Mouse (Mus musculus) cerebellum, adult 8-10 months (tissue): ENCODE measurements around the gene Nod1.
"Not testable (repeated sequence)": the region's sequence is repeated elsewhere in the genome, so short reads cannot be mapped to it uniquely, and the experiment has no call there.

ENCODE experiments used
- DNase-seq: peaks from one replicate; pipeline ENCODE4 v3.0.0; 2022

The Nod1 gene

DNA sequence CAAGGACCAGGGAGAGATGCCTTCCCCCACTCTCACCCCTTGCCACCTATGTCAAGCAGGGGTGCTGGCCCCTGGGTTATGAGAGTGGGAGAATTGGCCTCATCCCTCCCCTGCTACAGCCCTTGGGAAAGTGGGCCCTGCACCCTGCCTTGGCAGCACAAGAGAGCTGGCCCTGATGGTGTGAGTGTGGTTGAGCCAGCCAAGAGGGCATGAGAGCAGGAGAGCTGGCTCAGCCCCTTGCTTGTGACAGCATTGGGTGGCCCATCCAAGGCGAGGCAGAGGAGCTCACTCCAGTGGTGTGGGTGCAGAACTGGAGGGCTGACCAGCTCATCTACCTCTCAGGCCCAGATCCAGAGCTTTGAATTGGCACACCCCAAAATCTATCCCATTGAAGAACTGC lies 3.2 kb upstream of the Nod1 start:
- no peak for DNase-seq

DNA sequence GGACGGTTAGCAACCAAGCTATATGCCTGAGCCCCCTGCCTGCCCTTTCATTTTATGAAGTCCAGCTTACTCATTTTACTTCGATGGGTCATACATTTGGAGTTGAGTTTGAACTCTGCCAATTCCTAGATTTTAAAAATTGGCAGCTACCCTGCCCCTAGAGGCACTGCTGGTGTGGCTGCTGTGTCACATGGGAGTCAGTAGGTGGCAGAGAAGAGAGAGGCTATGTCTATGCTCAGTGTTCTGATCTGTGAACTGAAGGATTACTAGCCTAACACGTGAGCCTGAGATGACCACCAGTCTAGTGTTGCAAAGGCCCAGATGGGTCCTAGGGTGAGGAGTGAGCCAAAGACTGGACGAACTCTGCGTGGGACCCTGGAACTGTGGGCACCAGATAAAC lies 2.1 kb upstream of the Nod1 start:
- no peak for DNase-seq

DNA sequence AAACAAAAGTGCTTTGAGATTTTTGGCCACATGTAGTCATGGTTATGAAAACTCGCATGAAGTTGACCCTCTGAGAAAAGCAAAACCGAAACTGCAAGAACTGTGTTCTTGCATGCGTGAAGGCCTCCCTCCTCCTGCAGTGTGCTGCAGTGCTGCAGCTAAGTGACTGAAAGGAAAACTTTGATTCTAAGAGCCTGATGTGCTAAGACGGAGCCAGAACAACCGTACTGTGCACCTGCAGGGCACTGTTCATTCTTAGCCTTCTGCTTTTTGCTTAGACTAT lies 458 bp upstream of the Nod1 start:
- no peak for DNase-seq

DNA sequence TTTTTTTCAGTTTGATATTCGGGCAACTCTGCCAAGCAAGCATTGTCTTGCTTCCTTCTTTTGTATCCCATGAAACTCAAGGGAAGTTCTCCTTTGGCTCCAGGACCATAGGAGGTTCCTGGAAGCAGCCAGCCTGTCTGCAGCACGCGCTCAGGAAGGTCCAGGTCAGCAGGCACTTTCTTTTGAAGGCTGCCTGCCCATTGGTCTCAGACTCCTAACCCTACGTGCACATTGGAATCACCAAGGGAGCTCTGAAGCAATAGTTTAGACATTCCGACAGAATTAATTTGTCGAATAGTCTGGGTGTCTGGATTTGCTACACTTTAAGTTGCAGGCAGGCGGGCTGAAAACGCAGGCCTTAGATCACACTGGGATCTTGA lies 691 bp downstream of the Nod1 start:
- DNase-seq, result no peak

DNA sequence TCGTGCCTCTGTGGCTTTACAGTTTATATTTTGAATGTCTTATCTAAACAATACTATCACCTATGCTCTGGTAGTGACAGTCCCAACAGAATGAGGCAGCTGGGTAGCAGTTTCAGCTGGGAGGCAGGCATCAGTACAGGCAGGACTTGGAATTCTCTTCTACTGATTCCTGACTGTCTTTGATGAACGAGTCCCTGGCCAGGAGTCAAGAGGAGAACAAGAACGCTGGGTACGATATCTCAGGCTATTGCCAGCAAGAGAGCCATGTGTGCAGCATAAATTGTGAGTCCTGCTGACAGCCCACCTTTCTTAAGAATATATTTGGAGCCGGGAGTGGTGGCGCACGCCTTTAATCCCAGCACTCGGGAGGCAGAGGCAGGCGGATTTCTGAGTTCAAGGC lies 1.9 kb downstream of the Nod1 start:
- DNase-seq, result no peak

DNA sequence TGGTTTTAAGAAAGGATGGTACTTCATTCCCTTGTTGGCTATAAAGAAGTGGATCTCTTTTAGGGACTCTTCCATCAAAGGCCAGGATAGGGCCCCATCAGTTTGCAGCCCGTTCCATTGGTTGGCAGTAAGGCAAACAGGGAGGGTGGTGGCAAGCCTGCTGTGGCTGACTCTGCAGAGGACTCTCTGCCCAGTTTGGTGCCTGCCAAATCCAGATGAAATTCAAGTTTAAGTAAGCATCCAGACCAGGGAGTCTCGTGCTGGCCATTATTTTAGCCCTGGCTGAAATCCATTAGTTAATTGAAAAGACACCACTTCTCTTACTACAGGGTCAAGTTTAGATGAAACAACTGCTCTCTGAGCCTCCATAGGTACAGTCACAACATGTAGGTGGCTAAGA lies 2.6 kb downstream of the Nod1 start:
- no peak for DNase-seq

DNA sequence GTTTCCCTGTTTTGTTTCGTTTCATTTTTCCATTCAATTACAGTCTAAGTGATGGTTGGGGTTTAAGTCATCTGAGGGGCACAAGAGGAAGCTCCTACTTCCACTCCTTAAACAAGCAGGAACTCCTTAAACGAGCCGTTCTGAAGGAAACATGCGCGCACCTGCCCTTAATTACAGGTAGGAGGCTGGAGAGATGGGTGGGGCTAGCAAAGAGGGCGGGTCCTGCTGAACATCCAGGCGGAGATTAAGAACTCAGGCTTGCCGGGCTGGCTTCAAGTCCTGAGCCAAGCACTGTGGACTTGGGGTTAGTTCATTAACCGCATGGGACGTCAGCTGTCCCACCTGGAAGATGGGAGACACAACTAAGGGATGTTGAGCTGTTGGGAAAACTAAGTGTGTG lies 4.8 kb downstream of the Nod1 start:
- no peak for DNase-seq

- no peak for DNase-seq
Observed at GRCm38 (mm10) chr6:54965234-54965633, 7.2 kb downstream of the Nod1 start.

DNA sequence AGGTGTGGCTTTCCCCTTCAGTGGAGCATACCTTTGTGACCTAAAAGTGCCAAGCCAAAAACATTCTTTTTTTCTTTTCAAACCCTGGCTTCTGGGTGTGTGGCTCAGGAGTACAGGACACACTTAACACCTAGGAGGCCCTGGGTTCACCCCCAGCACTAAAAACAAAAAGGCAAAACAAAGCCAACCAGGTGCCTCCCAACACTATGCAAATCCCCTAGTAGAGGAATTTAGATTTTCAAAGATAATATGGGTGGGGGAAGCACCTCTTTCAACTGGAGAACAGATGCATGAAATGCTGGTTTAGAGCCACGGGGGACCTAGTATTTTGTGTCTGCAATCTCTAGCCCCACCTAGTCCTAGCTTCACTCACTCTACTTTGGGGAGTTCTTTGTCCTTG lies 7.7 kb downstream of the Nod1 start:
- DNase-seq, result no peak

DNA sequence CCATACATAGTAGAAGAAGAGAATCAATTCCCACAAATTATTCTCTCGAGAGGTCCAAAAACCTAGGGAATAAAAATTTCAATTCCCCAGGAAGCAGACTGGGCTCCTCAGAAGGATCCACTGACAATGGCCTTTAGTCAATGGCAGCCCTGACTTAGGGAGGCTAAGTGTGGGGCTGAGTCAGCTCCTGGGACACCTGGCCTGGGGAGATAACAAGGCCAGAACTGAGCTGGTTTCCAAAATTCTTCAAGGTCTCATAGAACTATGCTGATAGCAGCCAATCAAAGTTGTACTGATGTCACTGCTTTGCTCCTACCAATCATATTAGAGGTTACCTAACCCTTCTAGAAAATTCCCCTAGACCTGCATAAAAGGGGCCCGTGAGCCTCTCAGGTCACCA lies 8.8 kb downstream of the Nod1 start:
- no peak for DNase-seq

DNA sequence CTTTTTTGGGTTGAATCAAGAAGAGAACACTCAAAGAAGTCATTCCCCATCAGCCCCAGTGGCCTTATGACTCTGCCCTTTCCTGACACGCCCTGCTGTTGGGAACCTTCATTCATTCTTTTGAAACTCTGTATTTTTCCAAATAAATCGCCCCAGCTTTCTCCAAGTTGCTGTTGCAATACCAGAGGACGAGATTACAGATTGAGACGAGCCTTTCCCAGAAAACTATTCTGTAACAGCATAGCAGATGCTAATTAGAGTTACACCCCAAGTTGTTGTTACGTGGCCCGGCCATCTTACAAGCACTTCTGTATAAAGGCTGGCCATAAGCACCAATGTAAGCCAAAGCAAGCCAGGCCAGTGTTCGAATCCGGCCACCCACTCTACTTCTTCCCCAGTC lies 14.8 kb downstream of the Nod1 start:
- DNase-seq, result no peak

GRCm38 (mm10) chr6:54956425-54956824 lies 16.0 kb downstream of the Nod1 start:
- DNase-seq, result no peak

GRCm38 (mm10) chr6:54955949-54956348 lies 16.5 kb downstream of the Nod1 start:
- no peak for DNase-seq

DNA sequence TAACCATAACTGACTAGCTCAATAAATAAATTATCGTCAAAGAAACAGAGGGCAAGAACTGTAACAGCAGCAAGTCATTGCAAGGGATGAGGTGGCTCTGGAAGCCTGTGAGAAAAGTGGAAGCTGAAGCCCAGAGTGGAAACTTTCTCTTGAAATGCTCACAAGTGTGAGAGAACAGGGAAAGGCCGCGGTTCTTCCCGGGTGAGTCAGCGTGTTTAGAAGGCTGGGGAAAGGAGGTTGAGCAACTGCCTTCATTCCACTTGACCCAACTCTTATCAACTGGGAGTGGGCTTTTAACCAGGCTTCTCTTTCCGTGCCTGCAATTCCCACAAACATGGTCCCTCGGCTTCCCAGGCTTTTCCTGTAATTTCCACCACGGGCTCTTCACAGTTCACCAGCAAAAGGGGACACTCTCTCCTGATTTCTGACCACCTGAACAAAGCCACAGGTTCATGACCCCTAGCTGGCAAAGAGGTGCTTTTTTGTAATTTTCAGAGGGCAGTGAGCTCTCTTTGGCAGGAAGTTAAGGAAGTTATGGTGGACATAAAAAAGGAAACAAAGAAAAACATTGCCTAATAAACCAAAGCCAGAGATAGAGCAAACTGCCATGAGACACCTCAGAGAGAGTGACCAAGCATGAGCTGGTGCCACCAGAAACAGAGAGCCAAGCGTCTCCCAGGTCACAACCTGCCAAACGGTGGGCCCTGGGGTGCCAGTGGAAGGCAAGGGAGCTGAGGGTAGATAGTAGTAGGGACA lies 17.6 kb downstream of the Nod1 start:
- DNase-seq, result no peak

- not testable (repeated sequence) for DNase-seq
Observed at GRCm38 (mm10) chr6:54953399-54953798, 19.0 kb downstream of the Nod1 start.

DNA sequence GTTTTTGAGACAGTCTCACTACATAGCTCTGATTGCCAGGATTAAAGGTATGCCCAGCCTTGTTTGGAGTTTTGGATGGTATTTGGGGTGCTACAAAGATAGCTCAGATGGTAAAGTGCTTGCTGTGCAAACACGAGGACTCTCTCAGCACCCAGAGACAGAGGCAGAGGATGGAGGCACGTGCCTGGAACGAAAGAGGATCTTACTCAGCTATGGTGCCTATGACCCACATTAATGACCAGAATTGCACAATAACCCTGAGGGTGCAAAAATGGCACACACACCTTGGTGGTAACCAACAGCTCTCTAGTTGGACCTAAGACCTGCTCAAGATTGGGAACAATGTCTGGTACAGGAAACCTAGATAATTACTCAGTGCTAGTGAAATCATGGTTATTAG lies 19.9 kb downstream of the Nod1 start:
- no peak for DNase-seq

DNA sequence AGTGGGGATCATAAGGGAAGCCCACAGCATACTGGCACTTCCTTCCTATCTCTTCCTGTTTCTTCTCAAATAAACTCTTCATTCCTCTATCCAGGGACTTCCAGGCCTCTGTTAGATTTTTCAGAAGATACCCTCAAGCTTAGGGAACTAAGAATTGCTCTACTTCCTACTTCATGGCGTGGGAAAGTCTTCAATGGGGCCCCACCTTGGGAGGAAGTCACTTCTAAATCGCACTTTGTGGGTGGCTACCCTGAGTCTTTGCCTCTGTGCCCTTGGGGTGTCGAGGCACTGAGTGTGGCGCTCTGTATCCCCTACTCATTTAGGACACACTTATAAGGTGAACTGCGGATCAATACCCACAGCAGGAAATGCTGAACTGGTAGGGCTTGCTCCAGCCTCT lies 23.7 kb downstream of the Nod1 start:
- no peak for DNase-seq

DNA sequence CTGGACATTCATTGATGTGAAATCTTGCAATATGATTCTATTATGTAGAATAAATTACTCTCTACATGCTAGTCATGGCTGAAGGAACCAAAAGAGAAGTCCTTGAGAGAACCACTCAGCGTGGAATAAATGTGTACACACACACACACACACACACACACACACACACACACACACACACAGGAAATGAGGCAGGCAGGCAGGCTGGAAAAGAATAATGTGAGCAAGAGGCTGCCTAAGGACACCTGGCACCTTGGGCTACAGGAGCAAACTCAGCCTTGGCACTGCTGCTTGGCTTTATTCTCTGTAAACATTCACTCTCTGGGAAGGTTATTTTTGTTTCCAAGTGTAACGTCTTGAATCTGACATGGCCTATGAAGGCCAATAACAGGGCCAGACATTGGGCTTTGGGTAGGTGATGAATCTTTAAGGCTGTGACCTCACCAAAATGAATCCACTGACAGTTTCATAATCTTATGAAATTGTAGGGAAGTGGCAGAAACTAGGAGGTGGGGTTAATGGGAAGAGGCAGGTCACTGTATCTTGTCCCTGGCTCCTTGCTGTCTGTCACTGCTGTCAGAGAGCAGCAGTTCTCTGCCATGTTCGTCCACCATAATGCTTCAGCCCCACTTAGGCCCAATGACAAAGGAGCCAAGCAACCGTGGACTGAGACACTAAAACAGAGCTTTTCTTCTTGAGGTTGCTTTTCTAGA lies 26.0 kb downstream of the Nod1 start:
- no peak for DNase-seq

- no peak for DNase-seq
Observed at GRCm38 (mm10) chr6:54944551-54944950, 27.9 kb downstream of the Nod1 start.

DNA sequence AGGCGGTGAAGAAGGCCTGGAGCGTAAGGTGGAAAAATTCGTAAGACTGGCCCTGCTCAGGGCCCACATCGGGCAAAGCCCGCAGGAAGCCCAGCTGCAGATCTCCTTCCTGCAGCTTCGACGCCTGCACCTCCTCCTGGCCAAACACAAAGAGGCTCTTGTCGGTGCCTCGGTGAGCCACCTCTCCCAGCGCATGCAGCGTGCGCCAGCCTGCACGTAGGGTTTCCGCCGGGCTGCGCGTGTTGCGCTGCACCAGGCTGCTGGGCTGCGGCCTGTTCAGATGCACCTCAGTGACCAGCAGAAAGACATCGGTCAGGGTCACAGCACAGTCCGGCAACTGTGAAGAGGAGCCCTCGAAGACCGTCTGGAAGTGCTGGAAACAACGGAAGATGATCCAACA lies 28.7 kb downstream of the Nod1 start:
- DNase-seq, result no peak

- DNase-seq, result no peak
Observed at GRCm38 (mm10) chr6:54943292-54943691, 29.1 kb downstream of the Nod1 start.

DNA sequence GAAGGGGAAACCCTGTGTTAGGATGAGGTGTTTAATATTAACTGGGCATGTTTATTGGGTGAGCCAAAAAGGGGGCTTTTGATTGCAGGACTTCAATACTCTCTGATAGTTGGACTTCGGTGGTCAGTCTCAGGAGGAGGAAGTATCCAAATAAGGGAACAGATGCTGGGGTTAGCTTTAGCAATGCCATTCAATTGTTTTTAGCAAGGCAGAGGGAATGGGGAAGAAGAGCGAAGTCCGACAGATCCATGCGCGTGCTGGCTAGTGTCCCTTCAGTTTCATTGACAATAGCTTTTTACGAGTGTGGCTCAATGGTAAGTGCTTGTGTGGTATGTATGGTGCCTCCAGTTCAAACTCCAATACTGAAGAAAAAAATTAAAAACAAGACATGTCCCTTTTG lies 31.3 kb downstream of the Nod1 start:
- no peak for DNase-seq

DNA sequence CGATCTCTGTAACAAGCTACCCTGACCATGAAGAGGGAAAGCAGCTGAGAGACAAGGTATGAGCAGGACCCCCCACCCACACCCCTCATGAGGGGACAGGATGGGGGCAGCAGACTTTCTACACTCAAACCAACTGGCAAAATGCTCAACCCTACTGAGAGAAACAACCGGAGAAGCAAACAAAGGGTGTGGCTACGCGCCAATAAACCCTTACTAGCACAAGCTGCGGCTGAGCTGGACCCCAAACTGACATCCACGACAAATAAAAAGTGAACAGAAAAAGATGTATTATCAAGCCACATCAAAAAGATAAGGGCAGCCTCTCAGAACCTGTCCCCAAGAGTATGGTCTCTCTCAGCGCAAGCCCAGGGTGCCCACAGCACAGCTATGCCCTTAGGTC lies 32.3 kb downstream of the Nod1 start:
- DNase-seq, result no peak

DNA sequence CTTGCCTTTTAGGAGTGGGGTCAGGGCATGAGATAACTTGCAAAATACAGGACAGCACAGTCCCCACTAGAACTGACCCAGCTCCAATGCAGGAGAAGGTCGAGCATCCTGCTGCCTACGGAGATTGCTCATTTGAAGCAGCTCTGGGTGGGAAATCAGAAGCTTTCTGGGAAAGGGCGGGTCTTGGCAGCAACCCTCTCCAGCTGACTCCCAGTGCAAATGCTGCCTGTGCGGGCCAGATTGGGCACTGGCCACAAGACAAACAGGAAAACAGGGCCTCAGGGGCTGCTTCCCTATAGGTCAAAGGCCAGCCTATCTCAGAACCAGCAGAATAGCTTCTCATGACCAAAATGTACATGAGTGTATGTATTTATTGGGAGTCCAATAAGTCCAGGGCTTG lies 32.8 kb downstream of the Nod1 start:
- DNase-seq, result no peak

- no peak for DNase-seq
Observed at GRCm38 (mm10) chr6:54936496-54936895, 35.9 kb downstream of the Nod1 start.
